Mouse (Mus musculus) right cerebral cortex, adult 2 months (tissue): ENCODE measurements at regions not wholly inside any gene's neighbourhood (a gene's known extent, or its start where the extent isn't known, plus 50 kb on each side); places are given as distances from the start of the nearest gene placed in this dataset.

ENCODE experiments used
- DNase-seq, 2 experiments: peaks; one replicate each; pipeline ENCODE4 v3.0.0; 2021 to 2022; ENCODE audit warnings: low spot score in 2 of 2

- no peak for DNase-seq
These were observed 301.0 kb upstream of the Ttc14 start for GRCm38 (mm10) chr3:33498645-33499044.

DNA sequence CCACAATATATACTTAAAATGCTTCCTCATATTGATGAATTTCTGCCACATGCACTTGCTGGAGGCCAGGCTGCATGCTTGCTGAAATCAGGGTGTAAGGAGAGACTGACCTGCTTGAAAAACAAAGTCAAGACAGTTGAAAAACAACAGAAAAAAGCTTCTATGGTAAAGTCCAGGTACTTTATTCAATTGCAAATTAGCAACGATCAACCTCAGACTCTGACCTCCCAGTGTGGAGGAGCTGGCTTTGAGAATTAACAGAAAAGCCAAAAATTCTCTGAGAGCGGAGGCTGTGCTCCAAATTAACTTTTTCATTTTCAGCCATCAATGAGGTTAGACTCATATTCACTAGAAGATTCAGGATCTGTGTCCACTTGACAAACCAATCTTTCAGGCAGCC, 291.4 kb upstream of the Ttc14 start:
- DNase-seq: no peak

DNA sequence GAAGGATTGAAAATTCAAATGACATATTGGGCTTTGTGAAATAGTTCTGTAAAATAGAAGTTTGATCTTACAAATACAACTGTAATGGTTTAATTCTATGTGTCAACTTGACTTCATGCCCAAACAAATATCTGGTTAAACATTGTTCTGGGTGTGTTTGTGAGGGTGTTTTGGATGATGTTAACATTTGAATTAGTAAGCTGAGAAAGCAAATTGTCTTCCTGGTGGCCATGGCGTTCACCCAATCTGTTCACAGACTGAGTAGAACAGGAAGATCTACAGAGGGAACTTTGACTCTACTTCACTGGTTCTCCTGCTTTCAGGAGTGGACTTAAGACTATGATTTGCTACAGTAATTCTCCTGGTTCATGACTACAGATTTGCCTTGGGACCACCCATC, 255.5 kb upstream of the Ttc14 start:
- DNase-seq: no peak

- DNase-seq: peak in 1 of 2 experiments; percentile 22
These were observed 236.8 kb upstream of the Ttc14 start for GRCm38 (mm10) chr3:33562670-33563360.

DNA sequence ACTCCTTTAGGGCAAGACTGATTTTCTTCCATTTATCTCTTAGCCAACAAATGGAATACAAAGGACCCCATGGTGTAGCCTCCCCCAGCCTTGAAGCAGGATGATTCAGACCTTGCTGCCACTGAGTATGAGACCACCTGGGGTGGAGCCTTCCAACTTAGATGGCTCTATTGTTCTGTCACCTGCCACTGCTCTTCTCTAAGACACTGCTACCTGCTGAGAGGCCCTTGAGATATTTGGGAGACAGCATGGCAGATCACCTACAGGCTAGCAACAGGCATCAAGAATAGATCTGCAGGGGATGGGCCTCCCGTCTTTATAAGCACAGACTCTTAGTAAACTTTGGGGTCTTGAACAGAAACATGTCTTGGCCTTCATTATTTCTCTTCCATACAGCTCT, 219.0 kb upstream of the Ttc14 start:
- no peak for DNase-seq

- no peak for DNase-seq
These were observed 185.4 kb upstream of the Ttc14 start for GRCm38 (mm10) chr3:33614206-33614605.

GRCm38 (mm10) chr3:33616871-33617270, 182.8 kb upstream of the Ttc14 start:
- DNase-seq: no peak

- DNase-seq: no peak
These were observed 166.6 kb upstream of the Ttc14 start for GRCm38 (mm10) chr3:33632928-33633514.

DNA sequence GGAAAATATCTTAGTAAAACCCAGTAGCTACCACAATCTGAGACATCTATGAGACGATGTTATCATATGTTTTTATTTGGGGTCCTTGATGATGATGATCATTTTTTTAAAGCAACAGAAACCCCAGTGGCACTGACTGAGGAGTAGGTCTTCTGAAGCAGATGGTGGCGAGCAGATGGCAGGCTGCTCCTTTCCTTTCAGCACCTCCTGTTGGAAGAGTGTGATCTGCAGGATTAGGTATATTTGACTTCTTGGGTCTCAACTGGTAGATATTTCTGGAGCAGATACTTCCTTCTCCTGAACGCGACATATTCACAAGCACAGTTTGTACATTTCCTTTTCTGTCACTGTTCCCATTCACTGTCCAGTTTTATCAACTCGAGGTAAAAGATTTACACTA, 141.0 kb upstream of the Ttc14 start:
- peak; percentile 41 to 52 for DNase-seq
